Mouse (Mus musculus): Measurements from ENCODE around the gene Gal3st4.

DNA sequence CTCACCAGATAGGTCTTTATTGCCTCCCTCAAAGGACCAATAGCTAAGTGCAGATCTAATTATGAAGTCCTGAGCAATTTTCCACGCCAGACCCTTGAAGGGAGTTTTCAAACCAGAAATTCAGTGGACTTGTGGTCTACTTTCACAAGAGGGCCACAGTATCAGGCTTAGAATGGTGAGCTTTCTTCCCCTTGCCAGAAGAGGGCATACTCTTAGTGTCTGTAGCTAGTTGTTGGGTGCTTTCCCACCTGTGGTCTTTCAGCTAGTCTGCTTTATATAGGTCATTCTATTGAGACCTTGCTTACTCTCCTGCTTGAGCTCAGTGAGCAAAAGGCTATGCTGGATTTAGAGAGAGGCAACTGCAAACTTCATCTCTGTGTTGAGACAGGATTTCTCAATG, 10.9 kb upstream of the Gal3st4 start:
- TF ChIP-seq POLR2A (IDR thresholded peaks at IDR 0.05; ENCODE audit: low read depth, low read length) = no peak
- TF ChIP-seq CTCF (IDR thresholded peaks at IDR 0.05; ENCODE audit: extremely low read depth, insufficient read length, insufficient replicate concordance, low read depth, low read length) = no peak

All from small intestine, adult 2 months (tissue).